Mouse (Mus musculus) forebrain, embryonic 16.5 days (tissue): ENCODE measurements at regions not wholly inside any gene's neighbourhood (a gene's known extent, or its start where the extent isn't known, plus 50 kb on each side); places are given as distances from the start of the nearest gene placed in this dataset.

ENCODE experiments used
- ATAC-seq: fragments of 200-750 bp; cut with Nextera tagmentation; 2 replicates; pipeline ENCODE4 v1.8.0; 2017; ENCODE audit warnings: mild to moderate bottlenecking, moderate library complexity
- H3K27ac ChIP-seq: fragments of 300-500 bp; sonication (generic); 2 replicates; pipeline ENCODE4 v1.5.1; 2014; ENCODE audit warnings: low read length, control low read depth
- H3K27me3 ChIP-seq: fragments of 300-500 bp; sonication (generic); replicated peaks from 2 replicates; pipeline ENCODE4 v1.6.1; 2014; ENCODE audit warnings: low read length; ENCODE audit not compliant: control insufficient read depth, insufficient read depth
- H3K36me3 ChIP-seq: fragments of 300-500 bp; sonication (generic); 2 replicates; pipeline ENCODE4 v1.6.1; 2014; ENCODE audit not compliant: control insufficient read depth, insufficient read depth
- H3K4me1 ChIP-seq: fragments of 300-500 bp; sonication (generic); replicated peaks from 2 replicates; pipeline ENCODE4 v1.6.1; 2014; ENCODE audit warnings: low read length; ENCODE audit not compliant: control insufficient read depth, insufficient read depth
- H3K4me2 ChIP-seq: fragments of 300-500 bp; sonication (generic); 2 replicates; pipeline ENCODE4 v1.6.1; 2014; ENCODE audit warnings: mild to moderate bottlenecking, low read length, control low read depth
- H3K4me3 ChIP-seq: fragments of 300-500 bp; sonication (generic); replicated peaks from 2 replicates; pipeline ENCODE4 v1.5.1; 2014; ENCODE audit warnings: mild to moderate bottlenecking, low read length, control low read depth
- H3K9ac ChIP-seq: fragments of 300-500 bp; sonication (generic); replicated peaks from 2 replicates; pipeline ENCODE4 v1.6.1; 2014; ENCODE audit warnings: low read depth, low read length, control low read depth
- H3K9me3 ChIP-seq: fragments of 300-500 bp; sonication (generic); 2 replicates; pipeline ENCODE4 v1.6.1; 2016; ENCODE audit warnings: low read length; ENCODE audit not compliant: control insufficient read depth
- WGBS: fragments of 180-500 bp; shearing (Covaris S2); extraction: QIAGEN DNeasy Blood & Tissue Kit; methylation state at CpG from one replicate; pipeline ENCODE4 v1.1.7; 2014; 5-methylcytosine and 5-hydroxymethylcytosine counted together

GRCm38 (mm10) chr17:63690829-63691689 is 171.8 kb upstream of the Fer start:
- Histone ChIP-seq H3K4me1 (no peaks in the 10 kb centered on the region), H3K4me3 (no peak overlapping the region), H3K4me2 (no peak overlapping the region), H3K27ac (no peak overlapping the region), H3K9me3 (no peaks in the 10 kb centered on the region), H3K36me3 (no peaks in the 10 kb centered on the region), H3K9ac (no peak overlapping the region), H3K27me3 (no peaks in the 10 kb centered on the region)
- WGBS, result 80% methylated on average over 11 of the region's 11 CpGs
- no peak for ATAC-seq

- 85% methylated on average over 3 of the region's 3 CpGs for WGBS
Observed at GRCm38 (mm10) chr17:63691690-63691968, 171.2 kb upstream of the Fer start.

GRCm38 (mm10) chr17:63693274-63693673 is 169.6 kb upstream of the Fer start:
- Histone ChIP-seq H3K4me1 (no peaks in the 10 kb centered on the region), H3K4me3 (no peak overlapping the region), H3K9ac (no peak overlapping the region), H3K27me3 (no peaks in the 10 kb centered on the region), H3K27ac (no peak overlapping the region), H3K4me2 (no peak overlapping the region), H3K36me3 (no peaks in the 10 kb centered on the region), H3K9me3 (no peaks in the 10 kb centered on the region)
- WGBS, result 86% methylated on average over 1 of the region's 1 CpGs
- ATAC-seq, result no peak; the same call in 1 of the 2 replicates

More at GRCm38 (mm10) chr17:63691690-63691968, 171.2 kb upstream of the Fer start:
- no peaks in the 10 kb centered on the region for H3K9me3 ChIP-seq
- H3K27me3 ChIP-seq, result no peaks in the 10 kb centered on the region
- H3K9ac ChIP-seq, result no peak overlapping the region
- no peaks in the 10 kb centered on the region for H3K4me1 ChIP-seq
- no peak overlapping the region for H3K27ac ChIP-seq
- no peak for ATAC-seq
- H3K4me3 ChIP-seq, result no peak overlapping the region
- no peaks in the 10 kb centered on the region for H3K36me3 ChIP-seq
- no peak overlapping the region for H3K4me2 ChIP-seq

GRCm38 (mm10) chr17:63699537-63699936 is 163.3 kb upstream of the Fer start:
- Histone ChIP-seq H3K4me2 (no peak overlapping the region), H3K27me3 (no peaks in the 10 kb centered on the region), H3K4me1 (no peaks in the 10 kb centered on the region), H3K9me3 (no peaks in the 10 kb centered on the region), H3K36me3 (no peaks in the 10 kb centered on the region), H3K9ac (no peak overlapping the region), H3K4me3 (no peak overlapping the region), H3K27ac (no peak overlapping the region)
- 83% methylated on average over 6 of the region's 6 CpGs for WGBS
- no peak for ATAC-seq

DNA sequence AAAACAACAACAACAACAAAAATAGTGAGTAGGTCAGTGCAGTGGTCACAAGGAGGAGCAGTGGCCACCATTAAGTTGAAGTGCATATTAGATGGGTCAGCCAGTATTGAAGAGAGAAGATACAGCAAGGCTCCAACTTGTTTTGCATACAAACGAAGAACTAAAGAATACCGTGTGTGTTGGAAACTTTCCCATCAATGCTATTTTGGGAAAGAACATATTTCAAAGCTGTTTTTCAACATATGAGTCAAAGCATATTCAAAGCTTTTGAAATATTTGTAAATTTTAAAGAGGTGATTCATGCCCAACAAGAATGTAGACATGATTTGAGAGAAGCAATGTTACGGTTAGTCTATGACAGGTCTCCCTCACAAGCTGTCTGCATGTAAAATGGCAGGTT is 157.9 kb upstream of the Fer start:
- no peak overlapping the region for H3K27ac ChIP-seq
- no peaks in the 10 kb centered on the region for H3K9me3 ChIP-seq
- no peaks in the 10 kb centered on the region for H3K27me3 ChIP-seq
- no peak overlapping the region for H3K4me2 ChIP-seq
- 79% methylated on average over 3 of the region's 3 CpGs for WGBS
- ATAC-seq, result no peak
- H3K36me3 ChIP-seq, result no peaks in the 10 kb centered on the region
- H3K4me3 ChIP-seq, result no peak overlapping the region
- no peaks in the 10 kb centered on the region for H3K4me1 ChIP-seq
- H3K9ac ChIP-seq, result no peak overlapping the region

DNA sequence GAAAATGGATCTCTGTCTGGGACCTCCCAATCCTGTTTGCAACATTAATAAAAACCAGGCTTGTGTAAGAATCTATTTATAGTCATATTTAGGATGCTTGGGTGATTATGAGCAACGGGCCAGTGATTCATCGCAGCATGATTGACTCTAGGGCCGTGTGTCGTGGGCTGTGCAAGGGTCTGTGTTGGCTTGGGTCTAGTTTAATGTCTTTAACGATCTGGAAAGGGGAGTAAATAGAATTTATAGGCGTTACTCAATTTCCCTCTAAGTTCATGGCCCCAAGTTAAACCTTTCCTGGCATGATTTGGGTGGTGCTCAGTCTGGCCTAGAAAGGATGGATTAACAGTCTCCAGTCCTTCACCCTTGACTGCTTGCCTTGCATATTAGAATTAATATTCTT is 149.9 kb upstream of the Fer start:
- Histone ChIP-seq H3K4me1 (peaks cover 7% of the 10 kb centered on the region; the same call in 1 of the 2 replicates), H3K4me3 (no peak overlapping the region), H3K9me3 (no peaks in the 10 kb centered on the region), H3K27ac (no peak overlapping the region), H3K4me2 (no peak overlapping the region), H3K36me3 (no peaks in the 10 kb centered on the region), H3K27me3 (no peaks in the 10 kb centered on the region), H3K9ac (no peak overlapping the region)
- no peak for ATAC-seq
- WGBS, result 60% methylated on average over 6 of the region's 6 CpGs

DNA sequence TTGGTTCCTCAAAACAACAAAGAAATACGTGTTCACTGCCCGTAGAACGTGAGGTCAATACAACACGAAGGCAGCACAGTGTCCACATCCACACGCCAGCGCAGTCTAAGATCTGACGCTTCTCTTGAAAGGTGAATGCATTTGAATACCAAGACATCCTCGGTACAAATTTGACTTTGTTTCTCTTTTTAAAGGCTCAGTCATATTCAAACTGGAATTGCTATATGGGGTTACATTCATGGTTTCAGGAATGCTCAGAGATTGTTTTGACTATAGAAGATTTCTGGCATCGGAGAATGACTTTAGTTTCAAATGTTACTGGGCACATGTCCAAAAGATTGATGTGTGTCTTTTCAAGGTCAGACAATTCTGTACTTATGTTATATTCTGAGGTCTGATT is 147.2 kb upstream of the Fer start:
- WGBS, result 80% methylated on average over 9 of the region's 9 CpGs

DNA sequence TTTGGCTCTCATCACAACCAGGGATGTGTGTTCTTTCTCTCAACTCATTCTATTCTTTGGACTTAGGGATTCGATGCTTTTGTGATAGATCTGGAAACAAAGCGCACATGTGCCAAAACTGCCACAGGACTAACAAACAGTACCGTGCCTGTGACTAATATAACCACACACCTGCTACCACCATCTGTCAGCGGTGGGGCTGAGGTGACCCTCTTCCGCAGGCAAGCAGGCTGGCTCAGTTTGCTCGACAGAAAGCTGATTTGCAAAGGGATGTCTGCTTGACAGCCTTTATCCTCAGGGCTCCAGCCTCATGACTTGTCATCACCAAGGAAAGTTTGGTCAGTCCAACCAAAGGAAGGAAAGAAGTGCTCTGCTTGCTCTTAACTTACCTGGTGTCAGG is 146.7 kb upstream of the Fer start:
- ATAC-seq, result peak; percentile 60; the same call in 1 of the 2 replicates
- no peak overlapping the region for H3K9ac ChIP-seq
- no peak overlapping the region for H3K4me3 ChIP-seq
- no peak overlapping the region for H3K4me2 ChIP-seq
- no peaks in the 10 kb centered on the region for H3K9me3 ChIP-seq
- no peaks in the 10 kb centered on the region for H3K36me3 ChIP-seq
- 44% methylated on average over 6 of the region's 6 CpGs for WGBS
- no peak overlapping the region for H3K27ac ChIP-seq
- peaks cover 7% of the 10 kb centered on the region; the same call in 1 of the 2 replicates for H3K4me1 ChIP-seq
- no peaks in the 10 kb centered on the region for H3K27me3 ChIP-seq

More for the DNA sequence above, 147.2 kb upstream of the Fer start:
- ATAC-seq, result no peak
- no peaks in the 10 kb centered on the region for H3K27me3 ChIP-seq
- no peak overlapping the region for H3K4me3 ChIP-seq
- H3K27ac ChIP-seq, result no peak overlapping the region
- H3K9ac ChIP-seq, result no peak overlapping the region
- H3K4me2 ChIP-seq, result no peak overlapping the region
- H3K36me3 ChIP-seq, result no peaks in the 10 kb centered on the region
- no peaks in the 10 kb centered on the region for H3K9me3 ChIP-seq
- H3K4me1 ChIP-seq, result peaks cover 7% of the 10 kb centered on the region; the same call in 1 of the 2 replicates

GRCm38 (mm10) chr17:63717051-63717578 is 145.7 kb upstream of the Fer start:
- no peaks in the 10 kb centered on the region for H3K9me3 ChIP-seq
- H3K27me3 ChIP-seq, result no peaks in the 10 kb centered on the region
- no peak overlapping the region for H3K27ac ChIP-seq
- no peak overlapping the region for H3K4me3 ChIP-seq
- WGBS, result 30% methylated on average over 9 of the region's 9 CpGs
- peak; percentile 39; the same call in 1 of the 2 replicates for ATAC-seq
- no peak overlapping the region for H3K9ac ChIP-seq
- H3K4me1 ChIP-seq, result peaks cover 7% of the 10 kb centered on the region; the same call in 1 of the 2 replicates
- H3K4me2 ChIP-seq, result no peak overlapping the region
- no peaks in the 10 kb centered on the region for H3K36me3 ChIP-seq
